Mouse (Mus musculus): ENCODE results near the gene Ptger1. TPM values are rescaled to one million over a fixed set of nuclear protein-coding genes. Genes with fewer than 3 reads are reported as not detected.

The Ptger1 gene
- polyA plus RNA-seq, 1 experiment, result 0.50 TPM

- peaks cover 2% of the 10 kb centered on the region; the same call in 1 of the 2 replicates for H3K4me1 ChIP-seq (replicated peaks; ENCODE audit: control insufficient read depth, insufficient read depth, low read length)
- DNase-seq, result no peak
- WGBS, result 15% methylated on average over 8 of the region's 8 CpGs
- no peak overlapping the region for H3K4me3 ChIP-seq (ENCODE audit: control insufficient read depth, insufficient read depth, low read length)
- no peak for TF ChIP-seq POLR2A (IDR thresholded peaks at IDR 0.05; ENCODE audit: control insufficient read depth, extremely low read depth, insufficient read depth, low read length, poor library complexity)
- TF ChIP-seq CTCF (IDR thresholded peaks at IDR 0.05; ENCODE audit: borderline replicate concordance, control insufficient read depth, extremely low read depth, insufficient read depth, low read length, poor library complexity), result no peak
- no peaks in the 10 kb centered on the region for H3K27me3 ChIP-seq (ENCODE audit: control insufficient read depth, insufficient read depth, low read length)
- H3K36me3 ChIP-seq (ENCODE audit: control insufficient read depth, insufficient read depth, low read length), result peaks cover 4% of the 10 kb centered on the region
- H3K27ac ChIP-seq (ENCODE audit: control insufficient read depth, insufficient read depth, low read length), result no peak overlapping the region
Measured at GRCm38 (mm10) chr8:83714676-83715030, 48.2 kb downstream of the Ptger1 start.

GRCm38 (mm10) chr8:83715031-83715690, 48.7 kb downstream of the Ptger1 start, which contains the start of gene Ddx39:
Gene Ddx39 (plus strand): TSS chr8:83715177.
- DNase-seq, result peak; percentile 97
- WGBS, result under 1% methylated on average over 63 of the region's 63 CpGs
- Histone ChIP-seq H3K4me1 (replicated peaks; ENCODE audit: control insufficient read depth, insufficient read depth, low read length) (peaks cover 2% of the 10 kb centered on the region; the same call in 1 of the 2 replicates), H3K36me3 (ENCODE audit: control insufficient read depth, insufficient read depth, low read length) (peaks cover 9% of the 10 kb centered on the region), H3K4me3 (ENCODE audit: control insufficient read depth, insufficient read depth, low read length) (peak within 1 kb of the TSS; percentile 70), H3K27me3 (ENCODE audit: control insufficient read depth, insufficient read depth, low read length) (no peaks in the 10 kb centered on the region), H3K27ac (ENCODE audit: control insufficient read depth, insufficient read depth, low read length) (peak within 1 kb of the TSS; percentile 54)
- TF ChIP-seq POLR2A (IDR thresholded peaks at IDR 0.05; ENCODE audit: control insufficient read depth, extremely low read depth, insufficient read depth, low read length, poor library complexity) (peak; percentile 92), CTCF (IDR thresholded peaks at IDR 0.05; ENCODE audit: borderline replicate concordance, control insufficient read depth, extremely low read depth, insufficient read depth, low read length, poor library complexity) (peak; percentile 14; the same call in 1 of the 2 replicates)

- no peak; the same call in 1 of the 2 replicates for TF ChIP-seq CTCF (IDR thresholded peaks at IDR 0.05; ENCODE audit: borderline replicate concordance, control insufficient read depth, extremely low read depth, insufficient read depth, low read length, poor library complexity)
- WGBS, result under 1% methylated on average over 17 of the region's 17 CpGs
Measured at GRCm38 (mm10) chr8:83715771-83716170, 49.3 kb downstream of the Ptger1 start.

GRCm38 (mm10) chr8:83716563-83716962, 50.1 kb downstream of the Ptger1 start:
- WGBS, result 32% methylated on average over 2 of the region's 2 CpGs
- Histone ChIP-seq H3K4me1 (replicated peaks; ENCODE audit: control insufficient read depth, insufficient read depth, low read length) (peaks cover 2% of the 10 kb centered on the region; the same call in 1 of the 2 replicates), H3K4me3 (ENCODE audit: control insufficient read depth, insufficient read depth, low read length) (no peak overlapping the region), H3K36me3 (ENCODE audit: control insufficient read depth, insufficient read depth, low read length) (peaks cover 23% of the 10 kb centered on the region), H3K27me3 (ENCODE audit: control insufficient read depth, insufficient read depth, low read length) (no peaks in the 10 kb centered on the region), H3K27ac (ENCODE audit: control insufficient read depth, insufficient read depth, low read length) (no peak overlapping the region)
- no peak for DNase-seq
- TF ChIP-seq CTCF (IDR thresholded peaks at IDR 0.05; ENCODE audit: borderline replicate concordance, control insufficient read depth, extremely low read depth, insufficient read depth, low read length, poor library complexity) (no peak), POLR2A (IDR thresholded peaks at IDR 0.05; ENCODE audit: control insufficient read depth, extremely low read depth, insufficient read depth, low read length, poor library complexity) (no peak)

More at GRCm38 (mm10) chr8:83715771-83716170, 49.3 kb downstream of the Ptger1 start:
- Histone ChIP-seq H3K27me3 (ENCODE audit: control insufficient read depth, insufficient read depth, low read length) (no peaks in the 10 kb centered on the region), H3K4me3 (ENCODE audit: control insufficient read depth, insufficient read depth, low read length) (peak overlapping the region; percentile 70), H3K36me3 (ENCODE audit: control insufficient read depth, insufficient read depth, low read length) (peaks cover 15% of the 10 kb centered on the region), H3K4me1 (replicated peaks; ENCODE audit: control insufficient read depth, insufficient read depth, low read length) (peaks cover 2% of the 10 kb centered on the region; the same call in 1 of the 2 replicates), H3K27ac (ENCODE audit: control insufficient read depth, insufficient read depth, low read length) (no peak overlapping the region)
- no peak for DNase-seq

GRCm38 (mm10) chr8:83719048-83719447, 52.6 kb downstream of the Ptger1 start:
- DNase-seq, result no peak
- Histone ChIP-seq H3K27ac (ENCODE audit: control insufficient read depth, insufficient read depth, low read length) (no peak overlapping the region), H3K36me3 (ENCODE audit: control insufficient read depth, insufficient read depth, low read length) (peaks cover 48% of the 10 kb centered on the region), H3K27me3 (ENCODE audit: control insufficient read depth, insufficient read depth, low read length) (no peaks in the 10 kb centered on the region), H3K4me3 (ENCODE audit: control insufficient read depth, insufficient read depth, low read length) (no peak overlapping the region), H3K4me1 (replicated peaks; ENCODE audit: control insufficient read depth, insufficient read depth, low read length) (peaks cover 2% of the 10 kb centered on the region; the same call in 1 of the 2 replicates)
- TF ChIP-seq CTCF (IDR thresholded peaks at IDR 0.05; ENCODE audit: borderline replicate concordance, control insufficient read depth, extremely low read depth, insufficient read depth, low read length, poor library complexity) (no peak), POLR2A (IDR thresholded peaks at IDR 0.05; ENCODE audit: control insufficient read depth, extremely low read depth, insufficient read depth, low read length, poor library complexity) (no peak)
- 95% methylated on average over 2 of the region's 2 CpGs for WGBS

GRCm38 (mm10) chr8:83719693-83720092, 53.2 kb downstream of the Ptger1 start:
- WGBS, result 93% methylated on average over 2 of the region's 2 CpGs
- H3K4me1 ChIP-seq (replicated peaks; ENCODE audit: control insufficient read depth, insufficient read depth, low read length), result peaks cover 1% of the 10 kb centered on the region; the same call in 1 of the 2 replicates
- peaks cover 54% of the 10 kb centered on the region for H3K36me3 ChIP-seq (ENCODE audit: control insufficient read depth, insufficient read depth, low read length)
- no peak for TF ChIP-seq CTCF (IDR thresholded peaks at IDR 0.05; ENCODE audit: borderline replicate concordance, control insufficient read depth, extremely low read depth, insufficient read depth, low read length, poor library complexity)
- no peak overlapping the region for H3K27ac ChIP-seq (ENCODE audit: control insufficient read depth, insufficient read depth, low read length)
- DNase-seq, result no peak
- no peak overlapping the region for H3K4me3 ChIP-seq (ENCODE audit: control insufficient read depth, insufficient read depth, low read length)
- H3K27me3 ChIP-seq (ENCODE audit: control insufficient read depth, insufficient read depth, low read length), result no peaks in the 10 kb centered on the region
